Mouse (Mus musculus): Measurements from ENCODE around the gene Tacr1.

DNA sequence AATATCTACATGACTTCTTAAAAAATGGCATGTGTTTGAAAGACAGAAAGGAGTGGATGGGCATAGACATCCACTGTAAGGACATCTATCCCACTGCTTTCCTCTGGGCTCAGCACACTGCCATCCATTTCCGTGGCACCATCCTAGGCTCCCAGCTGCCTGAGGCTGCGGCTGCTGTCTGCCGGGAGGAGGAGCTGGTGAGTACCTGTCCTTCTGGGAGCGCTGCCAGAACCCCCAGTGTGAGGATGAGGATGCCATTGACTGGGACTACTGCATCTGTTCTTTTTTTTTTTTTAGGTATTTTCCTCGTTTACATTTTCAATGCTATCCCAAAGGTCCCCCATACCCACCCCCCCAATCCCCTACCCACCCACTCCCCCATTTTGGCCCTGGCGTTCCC lies 183.3 kb downstream of the Tacr1 start:
- no peak for TF ChIP-seq CTCF (IDR thresholded peaks at IDR 0.05)
- TF ChIP-seq EP300 (IDR thresholded peaks at IDR 0.05), result no peak

All from lung, postnatal 0 days (tissue).